Mouse (Mus musculus) lung, adult 2 months (tissue): ENCODE data around the gene Rpl10a.

Experiments
- CTCF ChIP-seq: fragments of 200-500 bp; IDR thresholded peaks from 2 replicates; pipeline ENCODE4 v1.5.1; 2011; ENCODE audit warnings: mild to moderate bottlenecking, low read length, control low read depth; ENCODE audit not compliant: insufficient read depth
- POLR2A ChIP-seq: fragments of 200-500 bp; IDR thresholded peaks from 2 replicates; pipeline ENCODE4 v1.6.1; 2011; ENCODE audit warnings: low read depth, mild to moderate bottlenecking, control low read depth, low read length, borderline replicate concordance; ENCODE audit errors: extremely low read depth

DNA sequence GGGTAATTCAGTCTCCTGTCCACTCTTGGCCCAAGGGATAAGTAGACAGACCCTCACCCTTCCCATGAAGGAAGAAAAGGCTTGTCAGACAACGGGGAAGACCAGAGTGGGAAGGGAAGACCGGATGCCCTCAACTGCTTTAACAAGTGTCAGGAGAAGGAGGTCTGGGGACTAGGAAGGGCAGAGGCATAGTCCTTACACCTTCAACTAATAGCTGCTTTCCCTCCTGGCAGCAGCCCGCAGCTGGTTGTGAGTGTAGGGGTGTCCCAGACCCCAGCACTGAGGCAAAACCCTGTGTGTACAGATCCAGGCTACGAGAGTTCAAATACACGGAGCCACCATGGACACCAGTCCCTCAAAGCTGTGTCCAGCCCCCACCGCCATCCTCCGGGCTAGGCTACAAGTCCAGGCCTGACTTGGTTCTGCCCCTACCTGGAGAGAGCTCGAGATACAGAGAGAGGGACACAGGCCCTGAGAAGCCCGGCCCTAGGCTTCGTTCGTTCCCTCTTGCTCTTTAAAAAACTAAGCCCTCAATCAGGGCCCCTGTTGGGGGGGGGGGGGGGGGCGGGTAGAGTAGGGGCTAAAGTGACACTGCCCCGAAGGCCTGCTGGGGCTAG, 21.1 kb downstream of the Rpl10a start:
- no peak for TF ChIP-seq CTCF
- no peak for TF ChIP-seq POLR2A
